Mouse (Mus musculus) midbrain, postnatal 0 days (tissue): ENCODE measurements around the gene Vrk1. TPM values are rescaled to one million over a fixed set of nuclear protein-coding genes. Genes with fewer than 3 reads are reported as not detected.
A peak's percentile ranks its signal among the peaks of the same experiment; 100 is the strongest.

Source experiments
- ATAC-seq: fragments of 200-750 bp; cut with Nextera tagmentation; 2 replicates; pipeline ENCODE4 v1.8.0; 2017; ENCODE audit warnings: moderate number of reproducible peaks, mild to moderate bottlenecking, moderate TSS enrichment, moderate library complexity; ENCODE audit not compliant: low FRiP score
- DNase-seq: peaks from one replicate; pipeline ENCODE4 v3.0.0-alpha.2; 2015; ENCODE audit warnings: low spot score
- H3K27ac ChIP-seq: fragments of 300-500 bp; sonication (generic); 2 replicates; pipeline ENCODE4 v1.5.1; 2014; ENCODE audit warnings: low read depth, mild to moderate bottlenecking, low read length, mixed read lengths
- H3K27me3 ChIP-seq: fragments of 300-500 bp; sonication (generic); 2 replicates; pipeline ENCODE4 v1.6.1; 2014; ENCODE audit warnings: low read length, control low read depth, mixed read lengths; ENCODE audit not compliant: insufficient read depth
- H3K36me3 ChIP-seq: fragments of 300-500 bp; sonication (generic); 2 replicates; pipeline ENCODE4 v1.6.1; 2014; ENCODE audit warnings: low read length, control low read depth, mixed read lengths; ENCODE audit not compliant: insufficient read depth
- H3K4me1 ChIP-seq: fragments of 300-500 bp; sonication (generic); 2 replicates; pipeline ENCODE4 v1.6.1; 2014; ENCODE audit warnings: mild to moderate bottlenecking, control low read depth, antibody characterized with exemption, low read length, mixed read lengths; ENCODE audit not compliant: insufficient read depth
- H3K4me2 ChIP-seq: fragments of 300-500 bp; sonication (generic); 2 replicates; pipeline ENCODE4 v1.6.1; 2014; ENCODE audit warnings: low read depth, mild to moderate bottlenecking, low read length, mixed read lengths; ENCODE audit not compliant: poor library complexity, severe bottlenecking
- H3K4me3 ChIP-seq: fragments of 300-500 bp; sonication (generic); 2 replicates; pipeline ENCODE4 v1.5.1; 2014; ENCODE audit warnings: low read depth, mild to moderate bottlenecking, low read length, moderate library complexity
- H3K9ac ChIP-seq: fragments of 300-500 bp; sonication (generic); replicated peaks from 2 replicates; pipeline ENCODE4 v1.6.1; 2014; ENCODE audit warnings: mild to moderate bottlenecking, low read length, moderate library complexity, mixed read lengths; ENCODE audit not compliant: poor library complexity, severe bottlenecking
- H3K9me3 ChIP-seq: fragments of 300-500 bp; sonication (generic); 2 replicates; pipeline ENCODE4 v1.6.1; 2016; ENCODE audit warnings: low read length, control low read depth
- CTCF ChIP-seq: IDR thresholded peaks from 2 replicates; pipeline ENCODE4 v1.5.1; 2016; ENCODE audit warnings: antibody characterized with exemption, mild to moderate bottlenecking
- WGBS: fragments of 180-500 bp; shearing (Covaris S2); extraction: QIAGEN DNeasy Blood & Tissue Kit; methylation state at CpG from one replicate; pipeline ENCODE4 v1.1.7; 2014; 5-methylcytosine and 5-hydroxymethylcytosine counted together
- polyA plus RNA-seq: library from polyadenylated mRNA; unstranded; fragments of >200 nt; fragmentation: Nextera tagmentation; extraction: Ambion mirVana; gene quantifications from 2 replicates; pipeline ENCODE4 v1.2.1, GENCODE M21; 2015
- total RNA-seq: library from RNA; depleted of rRNA; stranded (reverse); fragments of >200 nt; gene quantifications from 2 replicates; pipeline ENCODE4 v1.2.3, GENCODE M21; 2014

Gene Vrk1
- total and polyA plus RNA-seq, 2 experiments from 2014 or later, result 9.4 to 30.3 TPM

DNA sequence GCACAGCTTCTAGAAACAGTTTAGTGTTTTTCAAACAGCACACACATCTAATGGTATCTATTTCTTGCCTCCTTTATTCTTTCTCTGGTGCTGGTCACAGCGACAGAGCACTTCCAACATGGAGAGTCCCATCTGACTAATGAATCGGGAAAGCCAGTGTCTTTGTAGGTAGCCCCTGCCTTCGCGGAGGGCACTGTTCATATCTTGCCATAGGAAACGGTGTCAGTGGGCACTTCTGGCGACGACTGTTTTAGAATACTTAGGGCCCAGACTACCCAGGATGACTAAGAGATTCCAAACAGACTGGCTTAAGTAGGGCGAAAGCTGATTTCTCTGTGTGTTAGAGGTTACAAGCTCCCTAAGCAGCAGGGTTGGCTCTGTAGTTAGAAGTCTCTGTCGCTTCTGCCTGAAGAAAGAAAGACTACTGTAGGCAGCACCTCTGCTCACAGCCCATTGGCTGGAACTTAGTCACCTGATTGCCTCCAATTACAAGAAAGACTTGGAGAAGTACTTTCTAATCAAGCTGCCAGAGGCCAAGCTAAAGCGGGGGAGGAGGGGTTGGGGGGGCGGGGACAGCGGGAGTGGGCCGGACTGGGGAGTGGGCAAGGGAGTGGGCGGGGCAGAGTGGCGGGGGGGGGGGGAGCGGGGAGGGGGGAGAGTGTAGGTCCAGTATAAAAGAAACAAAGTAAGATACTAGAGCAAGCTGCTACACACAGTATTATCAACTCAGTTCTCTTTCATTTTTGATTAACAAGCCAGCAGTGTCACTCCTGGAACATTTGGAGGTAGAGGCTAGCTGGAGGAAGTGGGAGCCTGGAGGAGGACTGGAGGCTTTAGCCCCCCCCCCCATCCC lies 28.7 kb upstream of the Vrk1 start:
- no peak overlapping the region for H3K27ac ChIP-seq
- no peaks in the 10 kb centered on the region for H3K27me3 ChIP-seq
- H3K9me3 ChIP-seq, result no peaks in the 10 kb centered on the region
- H3K9ac ChIP-seq, result no peak overlapping the region
- H3K4me3 ChIP-seq, result no peak overlapping the region
- H3K36me3 ChIP-seq, result no peaks in the 10 kb centered on the region
- WGBS, result 37% methylated on average over 12 of the region's 16 CpGs
- ATAC-seq (no peak), DNase-seq (no peak)
- no peaks in the 10 kb centered on the region for H3K4me1 ChIP-seq
- no peak overlapping the region for H3K4me2 ChIP-seq
- TF ChIP-seq CTCF, result no peak

DNA sequence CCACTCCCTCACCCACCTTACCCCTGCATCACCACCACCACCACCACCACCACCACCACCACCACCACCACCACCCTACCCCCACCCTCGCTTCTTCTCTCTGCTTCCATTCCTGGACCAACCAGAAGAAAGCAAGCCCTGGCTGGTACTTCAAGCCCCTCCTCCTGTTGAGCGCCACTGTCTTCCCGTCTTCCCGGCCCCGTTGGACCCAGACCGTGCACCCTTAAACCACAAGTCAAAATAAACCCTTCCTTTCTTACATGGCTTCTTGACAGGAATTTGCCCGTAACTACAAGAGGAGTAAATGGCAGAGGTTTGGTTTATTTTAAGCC lies 28.1 kb upstream of the Vrk1 start:
- DNase-seq (no peak), ATAC-seq (no peak)
- Histone ChIP-seq H3K4me3 (no peak overlapping the region), H3K27me3 (no peaks in the 10 kb centered on the region), H3K9ac (no peak overlapping the region), H3K36me3 (no peaks in the 10 kb centered on the region), H3K4me1 (no peaks in the 10 kb centered on the region), H3K4me2 (no peak overlapping the region), H3K9me3 (no peaks in the 10 kb centered on the region), H3K27ac (no peak overlapping the region)
- no peak for TF ChIP-seq CTCF
- WGBS, result 91% methylated on average over 7 of the region's 7 CpGs

DNA sequence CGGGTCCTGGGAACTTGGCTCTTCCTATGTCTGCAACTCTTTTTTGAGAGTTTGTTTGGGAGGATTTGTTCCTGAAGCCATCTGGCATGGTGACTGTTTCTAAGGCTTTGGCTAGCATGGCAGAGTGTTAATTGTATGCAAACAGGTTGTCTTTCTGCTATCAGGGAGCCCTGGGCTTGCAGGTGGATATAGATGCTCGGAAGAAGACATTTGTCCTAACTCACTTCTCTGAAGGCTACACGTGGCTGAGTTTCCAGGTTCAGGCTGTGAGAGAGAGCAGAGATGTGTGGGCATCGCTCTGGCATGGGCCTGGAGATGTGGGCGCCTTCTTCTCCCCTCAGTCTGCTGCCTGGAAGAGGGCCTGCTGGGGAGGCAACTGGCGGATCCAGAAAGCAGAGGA lies 27.4 kb upstream of the Vrk1 start:
- TF ChIP-seq CTCF, result no peak
- no peak for DNase-seq
- Histone ChIP-seq H3K9ac (no peak overlapping the region), H3K4me1 (no peaks in the 10 kb centered on the region), H3K27ac (no peak overlapping the region), H3K36me3 (no peaks in the 10 kb centered on the region), H3K4me2 (no peak overlapping the region), H3K9me3 (no peaks in the 10 kb centered on the region), H3K27me3 (no peaks in the 10 kb centered on the region), H3K4me3 (no peak overlapping the region)
- 96% methylated on average over 6 of the region's 6 CpGs for WGBS
- no peak for ATAC-seq

DNA sequence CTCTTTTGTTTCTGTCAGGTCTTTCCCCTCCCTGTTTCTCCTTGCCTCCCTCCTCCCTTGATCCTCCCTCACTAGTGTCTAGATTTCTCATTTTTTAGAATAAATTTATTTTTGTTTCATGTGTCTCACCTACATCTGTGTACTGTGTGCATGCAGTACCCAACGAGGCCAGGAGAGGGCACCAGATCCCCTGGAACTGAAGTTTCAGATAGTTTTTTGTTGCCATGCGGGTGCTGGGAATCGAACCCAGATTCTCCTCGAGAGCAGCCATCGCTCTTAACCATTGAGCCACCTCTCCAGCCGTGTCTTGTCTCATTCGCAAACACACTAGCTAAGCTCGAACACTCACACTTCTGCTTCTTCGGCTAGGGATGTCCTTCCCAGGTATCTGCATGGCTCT lies 26.5 kb upstream of the Vrk1 start:
- WGBS, result 93% methylated on average over 9 of the region's 9 CpGs
- peak; percentile 53 for TF ChIP-seq CTCF
- ATAC-seq, result no peak

GRCm38 (mm10) chr12:105988434-105988833 lies 21.6 kb upstream of the Vrk1 start:
- WGBS, result 90% methylated on average over 4 of the region's 4 CpGs
- ATAC-seq (no peak), DNase-seq (no peak)
- H3K4me3 ChIP-seq, result no peak overlapping the region
- H3K4me2 ChIP-seq, result no peak overlapping the region
- H3K27ac ChIP-seq, result no peak overlapping the region
- no peaks in the 10 kb centered on the region for H3K4me1 ChIP-seq
- no peaks in the 10 kb centered on the region for H3K9me3 ChIP-seq
- TF ChIP-seq CTCF, result no peak
- H3K36me3 ChIP-seq, result no peaks in the 10 kb centered on the region
- H3K27me3 ChIP-seq, result no peaks in the 10 kb centered on the region
- no peak overlapping the region for H3K9ac ChIP-seq

More for the DNA sequence above, 26.5 kb upstream of the Vrk1 start:
- no peaks in the 10 kb centered on the region for H3K4me1 ChIP-seq
- H3K9me3 ChIP-seq, result no peaks in the 10 kb centered on the region
- H3K36me3 ChIP-seq, result no peaks in the 10 kb centered on the region
- no peak overlapping the region for H3K4me3 ChIP-seq
- H3K27ac ChIP-seq, result no peak overlapping the region
- H3K4me2 ChIP-seq, result no peak overlapping the region
- DNase-seq, result no peak
- H3K9ac ChIP-seq, result no peak overlapping the region
- H3K27me3 ChIP-seq, result no peaks in the 10 kb centered on the region

DNA sequence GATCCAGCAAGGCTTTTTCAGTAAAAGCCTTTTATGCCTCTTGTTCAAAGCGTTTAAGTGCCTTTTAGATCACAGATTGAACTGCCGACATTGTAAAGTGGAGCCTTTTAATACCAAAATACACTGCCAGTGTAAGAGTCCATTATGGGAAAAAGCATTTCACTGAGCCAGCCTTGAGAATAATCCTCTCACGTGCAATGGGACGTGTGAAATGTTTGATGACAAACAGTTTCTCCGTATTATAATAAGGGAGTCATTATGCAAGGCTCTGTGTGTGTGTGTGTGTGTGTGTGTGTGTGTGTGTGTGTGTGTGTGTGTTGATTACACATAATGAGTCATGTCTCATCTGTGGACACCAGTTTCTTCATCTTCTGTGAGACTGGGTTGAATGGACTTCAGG lies 17.3 kb upstream of the Vrk1 start:
- no peak overlapping the region for H3K4me3 ChIP-seq
- H3K9me3 ChIP-seq, result no peaks in the 10 kb centered on the region
- H3K4me2 ChIP-seq, result no peak overlapping the region
- no peaks in the 10 kb centered on the region for H3K36me3 ChIP-seq
- no peak overlapping the region for H3K9ac ChIP-seq
- whole genome bisulfite sequencing, result 40% methylated on average over 5 of the region's 5 CpGs
- no peaks in the 10 kb centered on the region for H3K4me1 ChIP-seq
- ATAC-seq (no peak), DNase-seq (no peak)
- H3K27me3 ChIP-seq, result no peaks in the 10 kb centered on the region
- H3K27ac ChIP-seq, result no peak overlapping the region
- no peak for TF ChIP-seq CTCF
